Mouse (Mus musculus) CH12.LX (cell line): Measurements from ENCODE around the gene Cox15. TPM values are rescaled to one million over a fixed set of nuclear protein-coding genes. Genes with fewer than 3 reads are reported as not detected.

Experiments used
- DNase-seq: peaks from one replicate; pipeline ENCODE4 v3.0.0-alpha.2; 2013; ENCODE audit errors: extremely low read depth
- H3K27ac ChIP-seq: 2 replicates; pipeline ENCODE4 v1.5.1; 2012; ENCODE audit warnings: low read depth, mild to moderate bottlenecking, control low read depth, moderate library complexity; ENCODE audit not compliant: insufficient read depth
- H3K27me3 ChIP-seq: replicated peaks from 2 replicates; pipeline ENCODE3; 2012; ENCODE audit warnings: inconsistent platforms
- H3K36me3 ChIP-seq, 2 experiments: replicated peaks in 1 of 2; 2 replicates each; pipeline versions ENCODE3 to v1.6.1; 2012; ENCODE audit warnings: inconsistent platforms in 1 of 2, low read length in 1 of 2, mild to moderate bottlenecking in 1 of 2, mixed read lengths in 1 of 2, moderate library complexity in 1 of 2; ENCODE audit not compliant: control insufficient read depth in 1 of 2, insufficient read depth in 1 of 2
- H3K4me1 ChIP-seq, 2 experiments: 2 replicates each; pipeline ENCODE4 v1.6.1; 2012; ENCODE audit warnings: inconsistent platforms in 1 of 2, moderate library complexity in 1 of 2; ENCODE audit not compliant: insufficient read depth in 2 of 2, control insufficient read depth in 1 of 2
- H3K4me2 ChIP-seq: 2 replicates; pipeline ENCODE4 v1.6.1; 2012; ENCODE audit warnings: low read depth, mild to moderate bottlenecking, control low read depth; ENCODE audit not compliant: poor library complexity, insufficient read depth, severe bottlenecking
- H3K4me3 ChIP-seq, 3 experiments: fragments of 150-350 bp in 1 of 3; sonication (generic) in 1 of 3; replicated peaks in 1 of 3; 2 replicates each; pipeline versions ENCODE3 to v1.5.1; 2011 to 2012; ENCODE audit warnings: low read depth in 2 of 3, low read length in 2 of 3, mild to moderate bottlenecking in 2 of 3, moderate library complexity in 2 of 3, control low read depth in 1 of 3, improper control_type of control experiment in 1 of 3, inconsistent platforms in 1 of 3, mixed read lengths in 1 of 3; ENCODE audit not compliant: poor library complexity in 1 of 3
- H3K79me2 ChIP-seq: replicated peaks from 2 replicates; pipeline ENCODE4 v1.6.1; 2012; ENCODE audit warnings: mild to moderate bottlenecking, moderate library complexity; ENCODE audit not compliant: control insufficient read depth, poor library complexity, insufficient read depth, severe bottlenecking; ENCODE audit errors: extremely low read depth
- H3K9ac ChIP-seq: 2 replicates; pipeline ENCODE4 v1.6.1; 2012; ENCODE audit warnings: low read depth, mild to moderate bottlenecking, control low read depth, moderate library complexity; ENCODE audit not compliant: insufficient read depth
- H3K9me3 ChIP-seq: replicated peaks from 2 replicates; pipeline ENCODE3; 2012; ENCODE audit warnings: low read length, inconsistent platforms, mixed read lengths
- BHLHE40 ChIP-seq: IDR thresholded peaks from 2 replicates; pipeline ENCODE4 v1.6.1; 2011; ENCODE audit warnings: mild to moderate bottlenecking, low read depth, low read length, improper control_type of control experiment
- CHD1 ChIP-seq: IDR thresholded peaks from 2 replicates; pipeline ENCODE4 v1.6.1; 2012; ENCODE audit warnings: low read depth, low read length, improper control_type of control experiment, inconsistent platforms
- CHD2 ChIP-seq: IDR thresholded peaks from 2 replicates; pipeline ENCODE4 v1.6.1; 2011; ENCODE audit warnings: low read length, improper control_type of control experiment
- CTCF ChIP-seq, 2 experiments: IDR thresholded peaks in 1 of 2; conservative IDR thresholded peaks in 1 of 2; 2 replicates each; pipeline ENCODE4 v1.5.1; 2011 to 2012; ENCODE audit warnings: low read depth in 2 of 2, low read length in 2 of 2, improper control_type of control experiment in 1 of 2, inconsistent platforms in 1 of 2, mild to moderate bottlenecking in 1 of 2, moderate library complexity in 1 of 2
- E2F4 ChIP-seq: IDR thresholded peaks from 2 replicates; pipeline ENCODE4 v1.6.1; 2011; ENCODE audit warnings: low read depth, low read length, improper control_type of control experiment; ENCODE audit not compliant: insufficient replicate concordance
- ELF1 ChIP-seq: IDR thresholded peaks from 2 replicates; pipeline ENCODE4 v1.6.1; 2014; ENCODE audit warnings: low read depth, mild to moderate bottlenecking, inconsistent platforms, low read length, improper control_type of control experiment
- EP300 ChIP-seq: IDR thresholded peaks from 2 replicates; pipeline ENCODE4 v1.6.1; 2011; ENCODE audit warnings: low read length, improper control_type of control experiment
- GABPA ChIP-seq: IDR thresholded peaks from 2 replicates; pipeline ENCODE4 v1.6.1; 2012; ENCODE audit warnings: low read depth, low read length, improper control_type of control experiment, inconsistent platforms; ENCODE audit not compliant: insufficient replicate concordance
- JUN ChIP-seq: IDR thresholded peaks from 2 replicates; pipeline ENCODE4 v1.6.1; 2011; ENCODE audit warnings: low read depth, mild to moderate bottlenecking, low read length, improper control_type of control experiment, moderate library complexity; ENCODE audit not compliant: insufficient read depth
- JUND ChIP-seq: conservative IDR thresholded peaks from 2 replicates; pipeline ENCODE4 v1.6.1; 2011; ENCODE audit warnings: low read depth, low read length, improper control_type of control experiment
- KAT2A ChIP-seq: IDR thresholded peaks from 2 replicates; pipeline ENCODE4 v1.6.1; 2012; ENCODE audit warnings: low read length, improper control_type of control experiment, inconsistent platforms; ENCODE audit not compliant: insufficient replicate concordance
- MAFK ChIP-seq: IDR thresholded peaks from 2 replicates; pipeline ENCODE4 v1.6.1; 2011; ENCODE audit warnings: low read length, improper control_type of control experiment; ENCODE audit not compliant: insufficient replicate concordance
- MAZ ChIP-seq: IDR thresholded peaks from 2 replicates; pipeline ENCODE4 v1.6.1; 2012; ENCODE audit warnings: low read depth, mild to moderate bottlenecking, inconsistent platforms, low read length, improper control_type of control experiment, moderate library complexity
- MEF2A ChIP-seq: IDR thresholded peaks from 2 replicates; pipeline ENCODE4 v1.6.1; 2014; ENCODE audit warnings: low read depth, mild to moderate bottlenecking, inconsistent platforms, low read length, improper control_type of control experiment, borderline replicate concordance
- MYC ChIP-seq: IDR thresholded peaks from 2 replicates; pipeline ENCODE4 v1.6.1; 2011; ENCODE audit warnings: low read depth, mild to moderate bottlenecking, improper control_type of control experiment, low read length
- NRF1 ChIP-seq: IDR thresholded peaks from 2 replicates; pipeline ENCODE4 v1.6.1; 2014; ENCODE audit warnings: low read depth, mild to moderate bottlenecking, inconsistent platforms, low read length, improper control_type of control experiment, moderate library complexity
- PAX5 ChIP-seq: IDR thresholded peaks from 2 replicates; pipeline ENCODE4 v1.6.1; 2012; ENCODE audit warnings: low read length, inconsistent platforms, mixed read lengths
- RAD21 ChIP-seq: IDR thresholded peaks from 2 replicates; pipeline ENCODE4 v1.6.1; 2011; ENCODE audit warnings: low read depth, mild to moderate bottlenecking, low read length, improper control_type of control experiment, moderate library complexity
- RCOR1 ChIP-seq: conservative IDR thresholded peaks from 2 replicates; pipeline ENCODE4 v1.6.1; 2012; ENCODE audit warnings: low read depth, mild to moderate bottlenecking, inconsistent platforms, low read length, improper control_type of control experiment
- SIN3A ChIP-seq: IDR thresholded peaks from 2 replicates; pipeline ENCODE4 v1.6.1; 2012; ENCODE audit warnings: low read length, improper control_type of control experiment, inconsistent platforms
- SMC3 ChIP-seq: IDR thresholded peaks from 2 replicates; pipeline ENCODE4 v1.6.1; 2011; ENCODE audit warnings: low read depth, low read length, improper control_type of control experiment
- TCF12 ChIP-seq: IDR thresholded peaks from 2 replicates; pipeline ENCODE4 v1.6.1; 2014; ENCODE audit warnings: low read depth, mild to moderate bottlenecking, inconsistent platforms, low read length, improper control_type of control experiment
- UBTF ChIP-seq: IDR thresholded peaks from 2 replicates; pipeline ENCODE4 v1.6.1; 2012; ENCODE audit warnings: low read depth, mild to moderate bottlenecking, inconsistent platforms, low read length, improper control_type of control experiment, moderate library complexity
- USF1 ChIP-seq: IDR thresholded peaks from 2 replicates; pipeline ENCODE4 v1.6.1; 2014; ENCODE audit warnings: low read depth, mild to moderate bottlenecking, inconsistent platforms, low read length, improper control_type of control experiment
- USF2 ChIP-seq: conservative IDR thresholded peaks from 2 replicates; pipeline ENCODE4 v1.6.1; 2011; ENCODE audit warnings: low read depth, low read length, improper control_type of control experiment
- ZC3H11A ChIP-seq: IDR thresholded peaks from 2 replicates; pipeline ENCODE4 v1.6.1; 2012; ENCODE audit warnings: low read depth, mild to moderate bottlenecking, inconsistent platforms, low read length, improper control_type of control experiment
- ZMIZ1 ChIP-seq: IDR thresholded peaks from 2 replicates; pipeline ENCODE4 v1.6.1; 2012; ENCODE audit warnings: low read depth, mild to moderate bottlenecking, inconsistent platforms, low read length, improper control_type of control experiment
- ZNF384 ChIP-seq: IDR thresholded peaks from 2 replicates; pipeline ENCODE4 v1.6.1; 2012; ENCODE audit warnings: low read depth, low read length, improper control_type of control experiment, inconsistent platforms
- dilution Hi-C: fragments of 300-500 bp; cut with MboI; formaldehyde crosslinking; loops from 2 replicates; pipeline ENCODE4 v1.14.3; 2020; ENCODE audit warnings: low sequenced_read_pairs; ENCODE audit not compliant: extremely low pct_unique_long_range_greater_than_20kb, extremely low pct_ligation_motif_present
- in situ Hi-C: fragments of 300-500 bp; cut with MboI; formaldehyde crosslinking; loops from 3 replicates; pipeline ENCODE4 v1.14.3; 2019; ENCODE audit warnings: low sequenced_read_pairs, low pct_ligation_motif_present, low pct_unique_long_range_greater_than_20kb, mixed read lengths
- polyA plus RNA-seq: library from polyadenylated mRNA; unstranded; fragments of >175 nt; gene quantifications from 2 replicates; pipeline ENCODE4 v1.2.1, GENCODE M21; 2012; ENCODE audit warnings: low read depth; ENCODE audit not compliant: insufficient read length
- total RNA-seq, 2 experiments: library from RNA; depleted of rRNA; stranded (reverse); fragments of 300-350 nt in 1 of 2; fragments of >200 nt in 1 of 2; gene quantifications; 2 replicates each; pipeline ENCODE4 v1.2.3; 2012 to 2014

The Cox15 gene
- total and polyA plus RNA-seq, 3 experiments = 17.4 to 26.9 (median 18.1) TPM

DNA sequence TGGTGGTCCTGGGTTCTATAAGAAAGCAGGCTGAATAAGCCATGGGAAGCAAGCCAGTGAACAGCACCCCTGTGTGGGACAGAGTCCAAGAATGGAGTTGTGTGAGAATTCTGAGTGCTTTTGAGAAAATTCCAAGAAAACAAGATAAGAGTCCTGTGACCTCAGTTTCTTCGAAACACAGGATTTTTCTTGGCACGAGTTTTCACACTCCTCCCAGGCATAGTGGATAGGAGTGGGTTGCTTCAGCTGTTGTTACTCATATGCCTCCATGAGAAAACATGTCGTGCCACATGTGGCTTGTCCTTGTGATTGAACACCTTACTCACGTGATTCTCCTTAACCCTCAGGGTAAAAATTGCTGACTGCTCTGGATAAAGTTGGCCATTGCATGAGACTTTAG, 4.9 kb downstream of the Cox15 start:
- Histone ChIP-seq H3K27ac (no peak overlapping the region), H3K36me3 (peaks cover 43 to 84% of the 10 kb centered on the region in 2 experiments), H3K9ac (no peak overlapping the region), H3K4me2 (no peak overlapping the region), H3K9me3 (no peaks in the 10 kb centered on the region), H3K4me3 (no peak overlapping the region), H3K4me1 (peaks cover 7 to 16% of the 10 kb centered on the region in 2 experiments), H3K79me2 (peaks cover 3% of the 10 kb centered on the region; the same call in 1 of the 2 replicates), H3K27me3 (no peaks in the 10 kb centered on the region)
- no peak for DNase-seq
- dilution Hi-C loops = no loop called here
- no peak for TF ChIP-seq UBTF
- no peak for TF ChIP-seq NRF1
- TF ChIP-seq USF2 = no peak
- no peak for TF ChIP-seq GABPA
- no peak for TF ChIP-seq USF1
- no peak for TF ChIP-seq PAX5
- TF ChIP-seq ZNF384 = no peak
- no peak for TF ChIP-seq CTCF (conservative IDR thresholded peaks at IDR 0.05 in 1 of 2, IDR thresholded peaks at IDR 0.05 in 1 of 2; ENCODE audit: low read depth in 2 of 2, low read length in 2 of 2)
- no peak for TF ChIP-seq MAFK
- TF ChIP-seq BHLHE40 = no peak
- no peak for TF ChIP-seq ZMIZ1
- no peak for TF ChIP-seq SIN3A
- TF ChIP-seq CHD1 = no peak
- no peak for TF ChIP-seq JUN
- TF ChIP-seq RAD21 = no peak
- no peak for TF ChIP-seq ELF1
- TF ChIP-seq JUND = no peak
- no peak for TF ChIP-seq E2F4
- in situ Hi-C loops = no loop called here

DNA sequence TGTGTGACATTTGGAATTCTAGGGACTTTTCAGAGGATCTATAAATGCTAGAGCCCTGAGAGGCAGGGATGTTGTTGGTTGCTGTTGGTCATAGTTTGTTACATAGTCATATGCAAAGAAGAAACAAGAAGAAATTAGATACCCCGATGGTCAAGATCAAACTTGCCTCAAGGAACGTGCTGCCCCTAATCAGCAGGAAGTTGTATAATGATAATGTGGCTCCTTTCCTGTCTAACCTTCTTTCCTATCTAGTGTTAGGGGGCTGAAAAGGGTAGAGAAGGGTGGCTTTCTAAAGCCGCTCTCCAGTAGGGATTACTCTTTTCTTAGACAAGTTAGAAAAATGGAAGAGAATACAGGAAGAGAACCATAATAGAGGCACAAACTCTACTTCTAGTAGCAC, 7.1 kb downstream of the Cox15 start:
- H3K9ac ChIP-seq = no peak overlapping the region
- no peak overlapping the region for H3K4me2 ChIP-seq
- no peak for TF ChIP-seq JUND
- TF ChIP-seq RCOR1 = no peak
- no peak for TF ChIP-seq SMC3
- no peak for TF ChIP-seq MAZ
- no peak for TF ChIP-seq JUN
- TF ChIP-seq E2F4 = no peak
- no peak for TF ChIP-seq EP300
- no peak for TF ChIP-seq MAFK
- TF ChIP-seq ZC3H11A = no peak
- TF ChIP-seq KAT2A = no peak
- no peak for TF ChIP-seq NRF1
- no peak for TF ChIP-seq ZMIZ1
- no peak for TF ChIP-seq MEF2A
- TF ChIP-seq TCF12 = no peak
- no peak for TF ChIP-seq MYC
- TF ChIP-seq BHLHE40 = no peak
- TF ChIP-seq CHD2 = no peak
- no peak for TF ChIP-seq CHD1
- peaks cover 59 to 95% of the 10 kb centered on the region in 2 experiments for H3K36me3 ChIP-seq
- H3K79me2 ChIP-seq = no peaks in the 10 kb centered on the region
- in situ Hi-C loops = no loop called here
- no peak overlapping the region for H3K27ac ChIP-seq
- dilution Hi-C loops = no loop called here
- peaks cover 0 to 5% of the 10 kb centered on the region in 2 experiments; a peak in 2 of 4 replicates for H3K4me1 ChIP-seq
- no peak overlapping the region for H3K4me3 ChIP-seq
- H3K27me3 ChIP-seq = no peaks in the 10 kb centered on the region
- H3K9me3 ChIP-seq = no peaks in the 10 kb centered on the region
- DNase-seq = no peak
